Mouse (Mus musculus) olfactory bulb, adult 2 months (tissue): ENCODE data around the gene Stk11.

Experiments
- CTCF ChIP-seq: fragments of 200-500 bp; IDR thresholded peaks from 2 replicates; pipeline ENCODE4 v1.5.1; 2012; ENCODE audit warnings: low read depth, mild to moderate bottlenecking, low read length, moderate library complexity; ENCODE audit not compliant: insufficient read depth
- POLR2A ChIP-seq: fragments of 200-500 bp; IDR thresholded peaks from 2 replicates; pipeline ENCODE4 v1.6.1; 2012; ENCODE audit warnings: mild to moderate bottlenecking, low read depth, low read length, moderate library complexity; ENCODE audit not compliant: insufficient read depth

GRCm38 (mm10) chr10:80142530-80142925 lies 26.9 kb downstream of the Stk11 start:
- TF ChIP-seq POLR2A = no peak
- TF ChIP-seq CTCF = no peak
